Mouse (Mus musculus) hindbrain, embryonic 12.5 days (tissue): ENCODE measurements around the gene Apobec3. TPM values are rescaled to one million over a fixed set of nuclear protein-coding genes. Genes with fewer than 3 reads are reported as not detected.

ENCODE experiments used
- ATAC-seq: fragments of 200-750 bp; cut with Nextera tagmentation; 2 replicates; pipeline ENCODE4 v1.8.0; 2017; ENCODE audit warnings: moderate TSS enrichment; ENCODE audit not compliant: low FRiP score
- H3K27ac ChIP-seq: fragments of 300-500 bp; sonication (generic); 2 replicates; pipeline ENCODE4 v1.5.1; 2016; ENCODE audit warnings: mild to moderate bottlenecking
- H3K27me3 ChIP-seq: fragments of 300-500 bp; sonication (generic); 2 replicates; pipeline ENCODE4 v1.6.1; 2016; ENCODE audit warnings: mild to moderate bottlenecking
- H3K36me3 ChIP-seq: fragments of 300-500 bp; sonication (generic); 2 replicates; pipeline ENCODE4 v1.6.1; 2016; ENCODE audit warnings: mild to moderate bottlenecking
- H3K4me1 ChIP-seq: fragments of 300-500 bp; sonication (generic); 2 replicates; pipeline ENCODE4 v1.6.1; 2016
- H3K4me2 ChIP-seq: fragments of 300-500 bp; sonication (generic); replicated peaks from 2 replicates; pipeline ENCODE4 v1.6.1; 2016; ENCODE audit warnings: mild to moderate bottlenecking
- H3K4me3 ChIP-seq: fragments of 300-500 bp; sonication (generic); 2 replicates; pipeline ENCODE4 v1.5.1; 2016; ENCODE audit warnings: mild to moderate bottlenecking
- H3K9ac ChIP-seq: fragments of 300-500 bp; sonication (generic); 2 replicates; pipeline ENCODE4 v1.6.1; 2016; ENCODE audit warnings: mild to moderate bottlenecking, moderate library complexity
- H3K9me3 ChIP-seq: fragments of 300-500 bp; sonication (generic); replicated peaks from 2 replicates; pipeline ENCODE4 v1.6.1; 2016; ENCODE audit warnings: mild to moderate bottlenecking
- WGBS: fragments of 180-500 bp; shearing (Covaris S2); methylation state at CpG from one replicate; pipeline ENCODE4 v1.1.7; 2016; 5-methylcytosine and 5-hydroxymethylcytosine counted together
- polyA plus RNA-seq: library from polyadenylated mRNA; unstranded; fragments of >200 nt; fragmentation: Nextera tagmentation; extraction: Ambion mirVana; gene quantifications from 2 replicates; pipeline ENCODE4 v1.2.1, GENCODE M21; 2016

Gene Apobec3
- polyA plus RNA-seq, 1 experiment from 2014 or later: 8.6 TPM

GRCm38 (mm10) chr15:79914357-79914756 lies 22.9 kb downstream of the Apobec3 start:
- no peaks in the 10 kb centered on the region for H3K36me3 ChIP-seq
- no peak overlapping the region for H3K27ac ChIP-seq
- no peaks in the 10 kb centered on the region for H3K9me3 ChIP-seq
- ATAC-seq: no peak
- H3K9ac ChIP-seq: no peak overlapping the region
- WGBS: 82% methylated on average over 3 of the region's 3 CpGs
- no peaks in the 10 kb centered on the region for H3K4me1 ChIP-seq
- no peaks in the 10 kb centered on the region for H3K27me3 ChIP-seq
- H3K4me2 ChIP-seq: no peak overlapping the region
- H3K4me3 ChIP-seq: no peak overlapping the region

- Histone ChIP-seq H3K4me2 (no peak overlapping the region), H3K9me3 (no peaks in the 10 kb centered on the region), H3K9ac (no peak overlapping the region), H3K27me3 (no peaks in the 10 kb centered on the region), H3K36me3 (no peaks in the 10 kb centered on the region; the same call in 1 of the 2 replicates), H3K4me1 (no peaks in the 10 kb centered on the region), H3K4me3 (no peak overlapping the region), H3K27ac (no peak overlapping the region)
- WGBS: 74% methylated on average over 5 of the region's 5 CpGs
- ATAC-seq: no peak
Measured at GRCm38 (mm10) chr15:79916150-79916549, 24.7 kb downstream of the Apobec3 start.

DNA sequence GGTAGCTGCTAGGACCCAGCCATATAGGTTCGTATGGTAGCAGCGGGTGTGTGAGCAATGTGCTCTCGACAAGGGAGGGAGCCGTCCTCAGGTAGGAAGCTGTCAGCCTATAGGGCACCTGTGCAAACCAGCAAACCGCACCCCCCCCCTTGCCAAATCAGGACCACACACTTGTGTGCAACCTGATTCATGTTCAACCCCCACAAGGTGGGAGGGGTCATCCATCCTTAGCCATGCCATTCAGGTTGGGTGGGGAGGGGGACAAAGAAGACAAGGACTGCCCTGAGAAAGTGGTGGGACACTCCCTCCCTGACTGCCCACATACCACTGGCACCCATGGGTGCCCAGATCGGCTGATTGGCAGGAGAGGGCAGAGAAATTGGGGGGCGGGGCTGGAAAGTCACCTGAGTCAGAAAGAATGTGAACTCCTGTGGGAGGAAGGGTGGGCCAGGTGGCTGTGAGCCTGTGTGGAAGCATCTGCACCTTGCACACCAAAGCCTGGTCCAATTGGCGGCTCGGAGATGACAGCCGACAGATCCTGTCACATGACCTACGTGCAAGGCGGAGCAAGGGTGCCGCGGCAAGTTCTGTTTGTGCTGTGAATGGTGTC lies 25.8 kb downstream of the Apobec3 start:
- Histone ChIP-seq H3K4me1 (no peaks in the 10 kb centered on the region), H3K27ac (no peak overlapping the region), H3K4me3 (no peak overlapping the region), H3K27me3 (no peaks in the 10 kb centered on the region), H3K4me2 (no peak overlapping the region), H3K9ac (no peak overlapping the region), H3K9me3 (0 out of 2 replicates have a peak, but pooled peaks cover 3% of the 10 kb centered on the region), H3K36me3 (no peaks in the 10 kb centered on the region; the same call in 1 of the 2 replicates)
- 94% methylated on average over 14 of the region's 14 CpGs for WGBS
- no peak for ATAC-seq

GRCm38 (mm10) chr15:79918485-79918884 lies 27.0 kb downstream of the Apobec3 start:
- Histone ChIP-seq H3K4me1 (no peaks in the 10 kb centered on the region), H3K27me3 (no peaks in the 10 kb centered on the region), H3K9ac (no peak overlapping the region), H3K27ac (no peak overlapping the region), H3K9me3 (0 out of 2 replicates have a peak, but pooled peaks cover 3% of the 10 kb centered on the region), H3K4me3 (no peak overlapping the region), H3K4me2 (no peak overlapping the region), H3K36me3 (no peaks in the 10 kb centered on the region; the same call in 1 of the 2 replicates)
- no peak for ATAC-seq
- WGBS: 89% methylated on average over 16 of the region's 16 CpGs

- no peaks in the 10 kb centered on the region; the same call in 1 of the 2 replicates for H3K36me3 ChIP-seq
- H3K27me3 ChIP-seq: no peaks in the 10 kb centered on the region
- WGBS: 63% methylated on average over 2 of the region's 2 CpGs
- H3K9ac ChIP-seq: no peak overlapping the region
- no peak overlapping the region for H3K4me3 ChIP-seq
- no peak overlapping the region for H3K27ac ChIP-seq
- H3K9me3 ChIP-seq: 0 out of 2 replicates have a peak, but pooled peaks cover 3% of the 10 kb centered on the region
- no peak overlapping the region for H3K4me2 ChIP-seq
- ATAC-seq: no peak
- no peaks in the 10 kb centered on the region for H3K4me1 ChIP-seq
Measured at GRCm38 (mm10) chr15:79919787-79920186, 28.3 kb downstream of the Apobec3 start.

GRCm38 (mm10) chr15:79926856-79927416 lies 35.5 kb downstream of the Apobec3 start:
- 80% methylated on average over 11 of the region's 11 CpGs for WGBS
- H3K27ac ChIP-seq: no peak overlapping the region
- H3K27me3 ChIP-seq: peaks cover 28% of the 10 kb centered on the region
- H3K9me3 ChIP-seq: 0 out of 2 replicates have a peak, but pooled peaks cover under 1% of the 10 kb centered on the region
- peak overlapping the region; percentile 57; the same call in 1 of the 2 replicates for H3K4me3 ChIP-seq
- peak overlapping the region; percentile 78 for H3K4me2 ChIP-seq
- no peak for ATAC-seq
- no peaks in the 10 kb centered on the region for H3K36me3 ChIP-seq
- H3K9ac ChIP-seq: peak overlapping the region; percentile 66; the same call in 1 of the 2 replicates
- H3K4me1 ChIP-seq: peaks cover 15% of the 10 kb centered on the region

DNA sequence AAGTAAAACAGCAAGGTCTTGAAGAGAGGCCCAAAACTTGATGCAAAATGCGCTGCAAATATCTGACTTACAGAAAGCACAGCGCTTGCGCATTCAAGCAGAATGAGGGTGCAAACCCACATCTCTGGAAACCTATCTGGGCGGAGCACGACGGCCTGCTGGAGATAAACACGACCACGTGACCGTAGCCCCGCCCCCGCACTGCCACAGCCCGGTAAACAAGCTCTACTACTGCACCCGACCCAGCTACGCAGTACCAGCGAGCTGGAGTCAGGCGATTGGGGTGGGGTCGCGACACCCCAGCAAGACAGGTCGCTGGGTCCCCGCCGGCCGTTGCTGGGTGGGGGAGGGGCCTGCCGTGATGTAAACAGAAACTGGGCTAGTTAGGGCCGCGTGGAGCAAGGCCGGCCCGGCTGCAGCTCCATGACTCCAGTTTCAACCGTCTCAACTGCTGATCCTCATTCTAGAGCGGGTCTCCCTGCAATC lies 36.2 kb downstream of the Apobec3 start:
- peak overlapping the region; percentile 78 for H3K4me2 ChIP-seq
- H3K27me3 ChIP-seq: peaks cover 36% of the 10 kb centered on the region
- peak overlapping the region; percentile 57 for H3K4me3 ChIP-seq
- 0 out of 2 replicates have a peak overlapping the region, but pooled peaks have one; percentile 0 for H3K27ac ChIP-seq
- no peaks in the 10 kb centered on the region for H3K9me3 ChIP-seq
- peak; percentile 78 for ATAC-seq
- peaks cover 19% of the 10 kb centered on the region for H3K4me1 ChIP-seq
- H3K36me3 ChIP-seq: no peaks in the 10 kb centered on the region
- H3K9ac ChIP-seq: peak overlapping the region; percentile 66
- WGBS: 1% methylated on average over 29 of the region's 29 CpGs

DNA sequence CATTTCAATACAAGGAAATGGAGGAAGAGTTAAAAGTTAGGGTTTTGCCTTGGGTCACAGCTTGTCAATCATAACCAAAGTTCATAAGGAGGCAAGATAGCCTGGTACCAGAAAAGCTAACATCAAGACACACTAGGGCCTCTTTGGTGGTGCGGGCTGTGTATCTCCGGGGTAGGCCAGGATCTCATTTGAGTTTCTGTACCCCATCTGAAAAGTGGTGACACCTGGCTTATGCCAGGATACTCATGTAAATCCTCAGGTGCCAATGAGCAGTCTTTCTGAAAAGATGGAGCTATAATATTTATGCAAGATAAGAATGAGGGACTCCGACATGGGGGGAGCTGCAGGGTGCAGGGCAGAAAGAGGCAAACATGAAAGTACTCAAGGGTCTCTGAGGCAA lies 36.9 kb downstream of the Apobec3 start:
- peak overlapping the region; percentile 78 for H3K4me2 ChIP-seq
- no peaks in the 10 kb centered on the region for H3K36me3 ChIP-seq
- 0 out of 2 replicates have a peak overlapping the region, but pooled peaks have one; percentile 0 for H3K27ac ChIP-seq
- no peak overlapping the region for H3K9ac ChIP-seq
- peaks cover 42% of the 10 kb centered on the region for H3K27me3 ChIP-seq
- no peak for ATAC-seq
- peaks cover 20% of the 10 kb centered on the region for H3K4me1 ChIP-seq
- H3K4me3 ChIP-seq: peak overlapping the region; percentile 57; the same call in 1 of the 2 replicates
- whole genome bisulfite sequencing: 87% methylated on average over 3 of the region's 3 CpGs
- H3K9me3 ChIP-seq: no peaks in the 10 kb centered on the region

DNA sequence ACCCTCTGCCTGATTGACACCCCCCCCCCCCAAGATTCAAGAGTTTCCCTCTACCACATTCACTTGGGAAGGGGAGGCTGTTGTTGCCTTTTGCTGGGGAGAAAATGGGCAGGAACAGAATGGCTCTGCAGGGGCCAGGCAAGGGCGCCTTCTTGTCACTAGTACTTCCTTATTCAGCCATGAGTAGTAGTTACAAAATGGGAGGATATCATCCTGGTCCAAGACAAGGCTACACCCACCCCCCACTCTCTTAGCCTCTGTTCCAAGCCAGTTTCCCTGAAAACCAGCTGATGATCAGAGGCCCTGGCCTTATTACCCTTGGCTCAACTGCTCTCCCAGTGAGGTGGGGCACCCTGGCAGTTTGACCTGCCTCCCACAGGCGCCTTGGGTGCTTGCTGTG lies 37.3 kb downstream of the Apobec3 start:
- peaks cover 24% of the 10 kb centered on the region for H3K4me1 ChIP-seq
- 78% methylated on average over 2 of the region's 2 CpGs for WGBS
- H3K36me3 ChIP-seq: no peaks in the 10 kb centered on the region
- no peak overlapping the region for H3K27ac ChIP-seq
- no peaks in the 10 kb centered on the region for H3K9me3 ChIP-seq
- no peak overlapping the region for H3K4me3 ChIP-seq
- ATAC-seq: no peak
- H3K4me2 ChIP-seq: no peak overlapping the region
- no peak overlapping the region for H3K9ac ChIP-seq
- H3K27me3 ChIP-seq: peaks cover 46% of the 10 kb centered on the region

GRCm38 (mm10) chr15:79929734-79930133 lies 38.3 kb downstream of the Apobec3 start:
- Histone ChIP-seq H3K4me3 (no peak overlapping the region), H3K4me1 (peaks cover 28% of the 10 kb centered on the region), H3K36me3 (no peaks in the 10 kb centered on the region), H3K27ac (no peak overlapping the region), H3K4me2 (no peak overlapping the region), H3K27me3 (peaks cover 48% of the 10 kb centered on the region), H3K9me3 (no peaks in the 10 kb centered on the region), H3K9ac (no peak overlapping the region)
- 77% methylated on average over 3 of the region's 3 CpGs for whole genome bisulfite sequencing
- no peak for ATAC-seq

DNA sequence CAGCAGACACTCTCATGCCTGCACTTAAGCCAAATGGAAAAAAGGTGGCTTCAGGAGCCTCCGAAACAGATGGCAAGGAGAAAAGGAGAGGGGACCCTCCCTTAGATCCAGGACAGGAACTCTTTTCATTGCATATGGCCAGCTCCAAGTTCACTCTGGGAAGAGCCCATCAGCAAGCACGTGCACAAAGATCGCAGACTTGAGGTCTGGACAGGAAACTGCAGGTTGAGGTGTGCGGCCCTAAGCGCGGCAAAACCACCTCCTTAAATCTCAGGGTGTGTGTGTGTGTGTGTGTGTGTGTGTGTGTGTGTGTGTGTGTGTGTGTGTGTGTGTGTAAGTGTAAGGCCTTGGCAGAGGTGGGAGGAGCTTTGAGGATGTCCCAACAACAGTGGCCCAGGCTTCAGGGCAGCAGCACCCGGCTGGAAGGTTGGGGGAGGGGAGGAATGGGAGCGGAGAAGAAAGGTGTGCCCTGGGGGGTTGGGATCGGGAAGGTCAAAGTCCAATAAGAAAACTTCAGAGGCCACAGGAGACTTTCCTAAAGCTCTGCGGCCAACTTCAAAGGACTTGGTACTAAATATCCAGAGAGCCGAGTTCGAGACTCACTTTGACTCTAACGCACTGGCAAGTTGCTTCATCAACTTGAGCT lies 40.2 kb downstream of the Apobec3 start:
- peaks cover 55% of the 10 kb centered on the region for H3K27me3 ChIP-seq
- WGBS: 23% methylated on average over 13 of the region's 13 CpGs
- H3K4me1 ChIP-seq: peaks cover 35% of the 10 kb centered on the region
- peak overlapping the region; percentile 82 for H3K4me2 ChIP-seq
- H3K36me3 ChIP-seq: no peaks in the 10 kb centered on the region
- no peaks in the 10 kb centered on the region for H3K9me3 ChIP-seq
- H3K27ac ChIP-seq: no peak overlapping the region
- H3K9ac ChIP-seq: no peak overlapping the region
- H3K4me3 ChIP-seq: peak overlapping the region; percentile 62
- no peak for ATAC-seq

GRCm38 (mm10) chr15:79932323-79932987 lies 41.0 kb downstream of the Apobec3 start:
- peaks cover 30% of the 10 kb centered on the region for H3K4me1 ChIP-seq
- peak; percentile 53 for ATAC-seq
- H3K4me2 ChIP-seq: peak overlapping the region; percentile 82
- no peaks in the 10 kb centered on the region for H3K9me3 ChIP-seq
- peaks cover 50% of the 10 kb centered on the region for H3K27me3 ChIP-seq
- H3K4me3 ChIP-seq: peak overlapping the region; percentile 62
- H3K27ac ChIP-seq: no peak overlapping the region
- H3K9ac ChIP-seq: peak overlapping the region; percentile 69
- H3K36me3 ChIP-seq: no peaks in the 10 kb centered on the region
- WGBS: under 1% methylated on average over 51 of the region's 62 CpGs
